Mouse (Mus musculus): Measurements from ENCODE around the gene Olfr1022. TPM values are rescaled to one million over a fixed set of nuclear protein-coding genes. Genes with fewer than 3 reads are reported as not detected.

Olfr1022 gene
- polyA plus RNA-seq (2015; fragmentation: Nextera tagmentation; extraction: Ambion mirVana) = not detected in 2 replicates

DNA sequence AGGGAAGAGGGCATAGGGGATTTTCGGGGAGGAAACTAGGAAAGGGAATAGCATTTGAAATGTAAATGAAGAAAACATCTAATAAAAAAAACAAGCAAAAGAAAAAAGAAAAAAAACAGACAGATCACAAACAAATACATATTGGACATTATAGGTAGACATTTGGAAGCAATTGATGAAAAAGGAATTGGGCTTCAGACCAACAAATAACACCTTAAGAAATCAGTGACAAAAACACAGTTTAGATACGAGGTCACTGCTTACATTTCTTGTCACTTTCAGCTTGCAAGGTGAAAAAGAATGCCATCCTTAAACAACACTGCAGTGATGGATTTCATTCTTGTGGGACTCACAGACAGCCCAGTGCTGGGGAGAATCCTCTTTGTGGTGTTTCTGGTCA is at the start of gene Olfr1022:
Gene Olfr1022, plus strand, starts transcription at position 301 of the 400 bp plus-strand sequence.
- WGBS = 63% methylated on average over 2 of the region's 2 CpGs

DNA sequence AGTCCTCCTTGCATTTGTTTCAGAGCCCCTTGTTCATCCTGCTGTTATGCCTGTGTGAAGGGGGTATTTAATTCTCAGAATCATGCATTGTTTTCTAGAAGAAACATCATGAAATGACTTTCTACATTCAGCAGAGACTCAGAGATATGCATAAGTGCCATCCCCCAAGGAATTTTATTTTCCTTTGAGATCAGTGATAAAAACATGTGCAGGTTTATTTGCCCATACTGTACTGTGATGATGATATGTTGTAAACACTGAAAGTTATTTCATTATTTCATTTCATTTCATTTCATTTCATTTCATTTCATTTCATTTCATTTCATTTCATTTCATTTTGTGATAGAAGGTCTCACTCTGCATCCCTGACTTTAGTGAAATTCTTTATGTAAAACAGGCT is 23.0 kb upstream of the Olfr1022 start, which contains the start of gene Olfr1019:
Gene Olfr1019, minus strand, starts transcription at position 101 of the 400 bp plus-strand sequence.
- no peak for ATAC-seq (ENCODE audit: low read depth)
- Histone ChIP-seq H3K4me1 (replicated peaks) (no peaks in the 10 kb centered on the region), H3K4me2 (no peak within 1 kb of the TSS)

More for the DNA sequence above, at the start of gene Olfr1022:
- Histone ChIP-seq H3K27me3 (no peaks in the 10 kb centered on the region), H3K4me1 (replicated peaks) (no peaks in the 10 kb centered on the region), H3K36me3 (no peaks in the 10 kb centered on the region), H3K9me3 (no peaks in the 10 kb centered on the region), H3K9ac (no peak within 1 kb of the TSS), H3K4me3 (no peak within 1 kb of the TSS), H3K4me2 (no peak within 1 kb of the TSS), H3K27ac (replicated peaks) (no peak within 1 kb of the TSS)
- ATAC-seq (ENCODE audit: low read depth) = no peak

DNA sequence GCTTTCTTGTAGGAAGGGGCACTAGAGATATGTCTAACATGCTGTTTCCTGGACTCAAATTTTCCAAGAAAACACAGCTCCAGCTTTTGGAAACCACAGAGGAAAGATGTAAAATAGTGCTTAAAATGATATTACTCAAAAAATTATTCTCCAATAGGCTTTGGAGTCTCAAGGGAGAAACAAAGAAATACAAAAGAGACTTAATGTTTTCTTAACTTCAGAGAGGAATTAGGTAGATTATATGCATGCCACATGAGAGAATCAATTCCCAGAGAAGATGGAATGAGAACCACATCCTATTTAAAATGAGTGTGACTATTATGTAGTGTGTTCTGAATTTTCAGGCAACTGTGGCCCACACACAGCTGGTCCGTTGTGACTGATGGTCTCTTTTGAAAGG is 21.7 kb upstream of the Olfr1022 start, which contains the start of gene Olfr1020:
Gene Olfr1020, plus strand, starts transcription at position 301 of the 400 bp plus-strand sequence.
- Histone ChIP-seq H3K36me3 (no peaks in the 10 kb centered on the region), H3K9me3 (no peaks in the 10 kb centered on the region), H3K4me3 (no peak within 1 kb of the TSS), H3K9ac (no peak within 1 kb of the TSS), H3K27ac (replicated peaks) (no peak within 1 kb of the TSS), H3K4me1 (replicated peaks) (no peaks in the 10 kb centered on the region), H3K4me2 (no peak within 1 kb of the TSS), H3K27me3 (no peaks in the 10 kb centered on the region)
- ATAC-seq (ENCODE audit: low read depth) = no peak
- WGBS = 80% methylated on average over 1 of the region's 1 CpGs

More for the DNA sequence above, 23.0 kb upstream of the Olfr1022 start, which contains the start of gene Olfr1019:
- Histone ChIP-seq H3K27ac (replicated peaks) (no peak within 1 kb of the TSS), H3K27me3 (no peaks in the 10 kb centered on the region), H3K4me3 (no peak within 1 kb of the TSS), H3K9ac (no peak within 1 kb of the TSS), H3K36me3 (no peaks in the 10 kb centered on the region), H3K9me3 (no peaks in the 10 kb centered on the region)

DNA sequence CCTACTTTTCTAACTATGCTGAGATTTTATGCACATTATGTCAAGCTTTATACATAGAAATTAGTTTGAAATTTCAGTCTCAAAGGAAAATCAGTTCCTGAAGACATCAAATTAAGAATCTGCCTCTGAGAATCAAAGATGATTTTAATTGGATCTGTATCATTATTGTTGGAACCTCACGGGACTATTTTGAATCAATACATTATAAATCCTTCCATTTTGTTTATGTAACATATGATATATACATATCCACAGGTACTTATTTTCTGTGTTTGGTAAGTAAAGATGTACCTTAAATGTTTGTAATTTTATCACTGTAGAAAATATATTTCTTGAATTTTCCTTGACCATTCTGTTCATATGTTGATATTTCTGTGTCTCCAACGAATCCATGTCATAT is 16.9 kb downstream of the Olfr1022 start, which contains the start of gene Olfr1023:
Gene Olfr1023, plus strand, starts transcription at position 301 of the 400 bp plus-strand sequence.
- Histone ChIP-seq H3K4me2 (no peak within 1 kb of the TSS), H3K36me3 (no peaks in the 10 kb centered on the region), H3K4me1 (replicated peaks) (no peaks in the 10 kb centered on the region), H3K27ac (replicated peaks) (no peak within 1 kb of the TSS), H3K27me3 (no peaks in the 10 kb centered on the region), H3K9me3 (no peaks in the 10 kb centered on the region), H3K4me3 (no peak within 1 kb of the TSS), H3K9ac (no peak within 1 kb of the TSS)
- 78% methylated on average over 2 of the region's 2 CpGs for WGBS
- ATAC-seq (ENCODE audit: low read depth) = no peak

DNA sequence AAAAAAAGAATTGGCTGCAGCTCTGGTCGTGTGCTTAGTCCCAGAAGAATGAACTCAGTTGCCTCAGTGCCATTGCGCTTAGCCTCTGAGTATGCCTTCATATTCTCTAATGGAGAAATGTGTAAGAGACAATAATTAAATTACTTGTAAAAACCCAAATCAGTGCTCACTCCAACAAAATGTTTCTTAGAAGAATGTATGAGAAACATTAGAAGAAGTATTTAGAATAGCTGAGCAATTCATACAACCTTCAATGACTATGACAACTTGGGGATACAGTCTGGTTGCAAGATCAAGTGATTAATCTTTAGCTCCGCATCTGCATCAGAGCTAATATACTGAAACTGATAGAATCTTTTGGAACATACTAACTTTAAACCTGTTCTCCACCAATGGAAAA is 36.6 kb downstream of the Olfr1022 start, which contains the start of gene Olfr1024:
Gene Olfr1024, minus strand, starts transcription at position 101 of the 400 bp plus-strand sequence.
- H3K4me2 ChIP-seq = no peak within 1 kb of the TSS
- H3K9ac ChIP-seq = no peak within 1 kb of the TSS
- WGBS = 86% methylated on average over 3 of the region's 3 CpGs
- H3K36me3 ChIP-seq = no peaks in the 10 kb centered on the region
- 0 out of 2 replicates have a peak, but pooled peaks cover 4% of the 10 kb centered on the region for H3K9me3 ChIP-seq
- no peak for ATAC-seq (ENCODE audit: low read depth)
- no peaks in the 10 kb centered on the region for H3K4me1 ChIP-seq (replicated peaks)
- H3K27ac ChIP-seq (replicated peaks) = no peak within 1 kb of the TSS
- H3K27me3 ChIP-seq = no peaks in the 10 kb centered on the region
- H3K4me3 ChIP-seq = no peak within 1 kb of the TSS

DNA sequence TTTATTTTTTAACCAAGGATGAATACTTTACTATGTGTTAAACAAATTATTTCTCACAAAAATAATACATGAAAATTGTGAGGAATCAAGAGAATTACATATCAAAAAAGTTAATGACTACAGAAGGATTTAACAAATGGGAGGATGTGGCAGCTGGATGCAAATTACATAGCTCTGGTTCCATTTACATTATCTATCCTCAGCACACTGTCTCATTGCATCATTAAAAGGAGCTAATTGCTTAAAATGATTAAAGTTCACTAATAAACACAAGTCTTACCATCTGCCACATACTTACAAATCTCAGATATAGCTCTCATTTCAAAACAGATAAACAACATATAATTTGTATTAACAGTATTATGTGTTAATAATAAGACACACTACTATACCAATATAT is 44.8 kb downstream of the Olfr1022 start:
- Histone ChIP-seq H3K9ac (no peak overlapping the region), H3K4me2 (no peak overlapping the region), H3K4me1 (replicated peaks) (no peaks in the 10 kb centered on the region), H3K9me3 (no peaks in the 10 kb centered on the region), H3K36me3 (no peaks in the 10 kb centered on the region), H3K27me3 (no peaks in the 10 kb centered on the region), H3K27ac (replicated peaks) (no peak overlapping the region), H3K4me3 (no peak overlapping the region)
- ATAC-seq (ENCODE audit: low read depth) = no peak

DNA sequence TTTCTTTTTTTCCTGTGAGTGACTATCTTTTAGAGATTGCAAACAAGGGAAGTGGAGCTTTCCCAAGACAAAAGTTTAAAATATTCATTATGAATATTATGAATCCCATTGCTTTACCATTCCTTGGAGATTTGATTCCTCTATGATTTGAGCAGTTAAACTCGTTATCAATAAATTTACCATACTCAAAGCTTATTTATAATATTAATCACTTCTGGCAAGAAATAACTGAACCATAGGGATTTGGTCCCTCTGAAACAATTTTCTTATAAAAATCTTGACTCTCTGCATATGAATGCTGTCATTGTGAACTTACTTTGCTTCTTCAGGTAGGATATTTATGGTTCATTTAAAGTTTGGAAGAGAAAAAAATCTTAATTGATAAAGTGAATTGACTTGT is 46.5 kb downstream of the Olfr1022 start, which contains the start of gene Olfr1025-ps1:
Gene Olfr1025-ps1, plus strand, starts transcription at position 301 of the 400 bp plus-strand sequence.
- Histone ChIP-seq H3K4me2 (no peak within 1 kb of the TSS), H3K4me3 (no peak within 1 kb of the TSS), H3K4me1 (replicated peaks) (no peaks in the 10 kb centered on the region), H3K9me3 (no peaks in the 10 kb centered on the region), H3K9ac (no peak within 1 kb of the TSS), H3K27ac (replicated peaks) (no peak within 1 kb of the TSS), H3K27me3 (no peaks in the 10 kb centered on the region), H3K36me3 (no peaks in the 10 kb centered on the region)
- WGBS = 42% methylated on average over 1 of the region's 1 CpGs
- no peak for ATAC-seq (ENCODE audit: low read depth)

Other genes starting within 250 kb of the Olfr1022 start
- not detected in 2 replicates for gene Olfr1002, start 217.9 kb upstream of the Olfr1022 start, polyA plus RNA-seq (2015; fragmentation: Nextera tagmentation; extraction: Ambion mirVana)
- gene Olfr154, start 204.1 kb upstream of the Olfr1022 start, polyA plus RNA-seq (2015; fragmentation: Nextera tagmentation; extraction: Ambion mirVana) = not detected in 2 replicates
- gene Olfr1006, start 189.8 kb upstream of the Olfr1022 start, polyA plus RNA-seq (2015; fragmentation: Nextera tagmentation; extraction: Ambion mirVana) = not detected in 2 replicates
- gene Olfr1008, start 179.2 kb upstream of the Olfr1022 start, polyA plus RNA-seq (2015; fragmentation: Nextera tagmentation; extraction: Ambion mirVana) = not detected in 2 replicates
- not detected in 2 replicates for gene Olfr1009, start 153.2 kb upstream of the Olfr1022 start, polyA plus RNA-seq (2015; fragmentation: Nextera tagmentation; extraction: Ambion mirVana)
- not detected in 2 replicates for gene Olfr1012, start 105.8 kb upstream of the Olfr1022 start, polyA plus RNA-seq (2015; fragmentation: Nextera tagmentation; extraction: Ambion mirVana)
- gene Olfr1013, start 101.5 kb upstream of the Olfr1022 start, polyA plus RNA-seq (2015; fragmentation: Nextera tagmentation; extraction: Ambion mirVana) = not detected in 2 replicates
- not detected in 2 replicates for gene Olfr1014, start 95.9 kb upstream of the Olfr1022 start, polyA plus RNA-seq (2015; fragmentation: Nextera tagmentation; extraction: Ambion mirVana)
- not detected in 2 replicates for gene Olfr1015, start 86.6 kb upstream of the Olfr1022 start, polyA plus RNA-seq (2015; fragmentation: Nextera tagmentation; extraction: Ambion mirVana)
- gene Olfr1016, start 66.0 kb upstream of the Olfr1022 start, polyA plus RNA-seq (2015; fragmentation: Nextera tagmentation; extraction: Ambion mirVana) = not detected in 2 replicates
- not detected in 2 replicates for gene Olfr1018, start 50.1 kb upstream of the Olfr1022 start, polyA plus RNA-seq (2015; fragmentation: Nextera tagmentation; extraction: Ambion mirVana)
- not detected in 2 replicates for gene Olfr1019, start 23.1 kb upstream of the Olfr1022 start, polyA plus RNA-seq (2015; fragmentation: Nextera tagmentation; extraction: Ambion mirVana)
- gene Olfr1020, start 21.6 kb upstream of the Olfr1022 start, polyA plus RNA-seq (2015; fragmentation: Nextera tagmentation; extraction: Ambion mirVana) = not detected in 2 replicates
- not detected in 2 replicates for gene Olfr1023, start 17.0 kb downstream of the Olfr1022 start, polyA plus RNA-seq (2015; fragmentation: Nextera tagmentation; extraction: Ambion mirVana)
- not detected in 2 replicates for gene Olfr1024, start 36.5 kb downstream of the Olfr1022 start, polyA plus RNA-seq (2015; fragmentation: Nextera tagmentation; extraction: Ambion mirVana)
- not detected in 2 replicates for gene Olfr1025-ps1, start 46.6 kb downstream of the Olfr1022 start, polyA plus RNA-seq (2015; fragmentation: Nextera tagmentation; extraction: Ambion mirVana)
- gene Olfr1026, start 53.0 kb downstream of the Olfr1022 start, polyA plus RNA-seq (2015; fragmentation: Nextera tagmentation; extraction: Ambion mirVana) = not detected in 2 replicates
- not detected in 2 replicates for gene Olfr1028, start 81.8 kb downstream of the Olfr1022 start, polyA plus RNA-seq (2015; fragmentation: Nextera tagmentation; extraction: Ambion mirVana)
- not detected in 2 replicates for gene Olfr1029, start 105.3 kb downstream of the Olfr1022 start, polyA plus RNA-seq (2015; fragmentation: Nextera tagmentation; extraction: Ambion mirVana)
- gene Olfr1030, start 110.7 kb downstream of the Olfr1022 start, polyA plus RNA-seq (2015; fragmentation: Nextera tagmentation; extraction: Ambion mirVana) = not detected in 2 replicates
- gene Olfr1031, start 121.7 kb downstream of the Olfr1022 start, polyA plus RNA-seq (2015; fragmentation: Nextera tagmentation; extraction: Ambion mirVana) = not detected in 2 replicates
- gene Olfr1032, start 136.9 kb downstream of the Olfr1022 start, polyA plus RNA-seq (2015; fragmentation: Nextera tagmentation; extraction: Ambion mirVana) = not detected in 2 replicates
- not detected in 2 replicates for gene Olfr1033, start 152.0 kb downstream of the Olfr1022 start, polyA plus RNA-seq (2015; fragmentation: Nextera tagmentation; extraction: Ambion mirVana)
- gene Olfr1034, start 177.3 kb downstream of the Olfr1022 start, polyA plus RNA-seq (2015; fragmentation: Nextera tagmentation; extraction: Ambion mirVana) = not detected in 2 replicates
- gene Olfr1036, start 205.4 kb downstream of the Olfr1022 start, polyA plus RNA-seq (2015; fragmentation: Nextera tagmentation; extraction: Ambion mirVana) = not detected in 2 replicates
- gene Olfr1037, start 218.8 kb downstream of the Olfr1022 start, polyA plus RNA-seq (2015; fragmentation: Nextera tagmentation; extraction: Ambion mirVana) = not detected in 2 replicates

All from neural tube, embryonic 13.5 days (tissue).